Mouse (Mus musculus) ovary, adult 10 weeks (tissue): ENCODE data around the gene Rasd2. TPM values are rescaled to one million over a fixed set of nuclear protein-coding genes. Genes with fewer than 3 reads are reported as not detected.

ENCODE experiments used
- polyA plus RNA-seq: library from polyadenylated mRNA; stranded (reverse); fragments of 350-450 nt; fragmentation: Illumina TruSeq; extraction: RNeasy Lipid Tissue Mini Kit (QIAGEN cat#74804); gene quantifications from one replicate; pipeline ENCODE4 v1.2.3, GENCODE M21; 2014

The Rasd2 gene
- polyA plus RNA-seq, result 0.46 TPM

DNA sequence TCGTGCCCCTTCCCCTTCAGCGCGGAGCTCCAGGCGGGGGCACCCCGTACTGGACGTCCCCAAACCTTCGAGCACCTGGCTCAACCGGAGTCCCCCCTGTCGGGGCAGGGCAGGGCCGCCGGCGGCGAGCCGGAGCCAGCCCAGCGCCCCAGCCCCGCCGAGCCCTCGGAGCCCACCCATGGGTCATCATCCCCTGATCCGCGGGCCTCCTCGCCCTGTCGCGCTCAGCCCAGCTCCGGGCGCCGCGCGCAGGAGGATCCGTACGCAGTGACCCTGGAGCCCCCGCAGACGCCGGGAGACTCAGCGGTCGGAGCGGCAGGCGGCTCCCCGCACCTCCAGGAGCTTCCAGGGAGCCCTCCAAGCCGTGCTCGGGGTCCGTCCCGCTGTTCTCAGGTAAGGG, at the start of gene Rasd2:
TSS of gene Rasd2 (plus strand) at position 259 of the 400 bp plus-strand sequence.

Other genes starting within 250 kb of the Rasd2 start
- 43.0 TPM for gene Hmgxb4, start 220.6 kb upstream of the Rasd2 start, polyA plus RNA-seq
- 0.66 TPM for gene Tom1, start 180.2 kb upstream of the Rasd2 start, polyA plus RNA-seq
- gene Hmox1, start 120.3 kb upstream of the Rasd2 start, polyA plus RNA-seq, result 5.5 TPM
- 5.1 TPM for gene Mcm5, start 104.4 kb upstream of the Rasd2 start, polyA plus RNA-seq
- not detected for gene Gm10358, start 192.6 kb downstream of the Rasd2 start, polyA plus RNA-seq
- 1.7 TPM for gene Iqcm, start 234.8 kb downstream of the Rasd2 start, polyA plus RNA-seq